Mouse (Mus musculus): Measurements from ENCODE around the gene Cadm1. TPM values are rescaled to one million over a fixed set of nuclear protein-coding genes. Genes with fewer than 3 reads are reported as not detected.

Cadm1 gene
- total RNA-seq, 2 experiments from 2014 or later, result 217 to 243 TPM

DNA sequence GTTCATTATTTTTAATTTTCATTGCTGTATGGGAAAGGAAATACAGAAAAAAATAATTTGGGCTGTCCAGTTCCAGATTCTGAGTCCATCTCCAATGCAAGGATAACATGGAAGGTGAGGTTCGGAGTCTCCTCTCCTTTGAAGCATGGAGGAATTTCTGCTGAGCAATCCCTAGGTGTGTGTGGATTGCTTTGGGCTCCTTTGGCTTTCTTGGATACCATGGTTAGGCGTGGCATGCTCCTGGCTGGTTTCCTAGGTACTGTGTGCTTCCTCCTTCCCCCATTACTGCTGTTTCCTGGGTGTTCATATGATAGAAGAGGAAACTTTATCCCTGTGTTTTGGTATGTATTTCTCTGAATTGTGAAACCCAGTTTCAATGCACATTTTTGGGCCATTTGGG is 98.0 kb downstream of the Cadm1 start:
- intact Hi-C loops (cut with DNase I), result no loop called here
- DNase-seq (ENCODE audit: extremely low spot score in 1 of 2, low spot score in 2 of 2), result no peak

DNA sequence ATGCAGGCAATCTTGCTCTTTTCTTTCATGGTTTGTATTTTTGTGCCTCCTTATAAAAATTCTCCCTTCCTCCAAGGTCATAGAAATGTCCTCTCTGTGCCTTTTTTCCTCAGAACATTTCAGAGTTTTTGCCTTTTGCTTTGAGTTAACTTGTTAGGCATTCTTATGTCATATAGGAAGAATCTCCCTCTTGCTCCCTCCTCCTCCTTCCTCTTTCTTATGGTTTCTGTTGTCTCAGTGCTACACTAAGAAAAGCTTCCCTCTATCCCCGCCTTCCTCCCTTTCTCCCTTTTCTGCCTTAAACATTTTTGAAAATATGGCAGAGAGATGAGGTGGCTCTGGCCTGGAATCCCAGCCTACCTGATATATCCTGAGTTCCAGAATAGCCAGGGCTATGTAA is 98.6 kb downstream of the Cadm1 start:
- intact Hi-C loops (cut with DNase I), result no loop called here
- no peak for DNase-seq (ENCODE audit: extremely low spot score in 1 of 2, low spot score in 2 of 2)

DNA sequence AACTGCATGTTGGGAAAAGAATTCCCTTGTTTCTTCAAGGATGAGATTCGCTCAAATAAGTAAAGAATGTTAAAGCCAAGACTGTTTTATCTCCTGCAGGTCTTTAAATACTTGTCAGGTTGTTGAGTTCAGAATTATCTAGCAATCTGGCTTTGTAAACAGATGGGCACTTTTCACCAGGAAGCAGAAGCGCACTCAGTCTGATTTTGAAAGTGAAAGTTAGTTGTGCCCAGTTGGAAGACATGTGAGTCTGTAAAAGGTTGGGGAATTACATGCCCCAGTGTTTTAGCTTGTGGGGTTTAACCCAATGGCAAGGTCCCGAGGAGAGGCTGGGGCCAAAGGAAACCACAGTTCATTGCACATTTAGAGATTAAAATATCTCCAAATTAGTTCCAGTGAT is 104.7 kb downstream of the Cadm1 start:
- intact Hi-C loops (cut with DNase I), result no loop called here
- DNase-seq (ENCODE audit: extremely low spot score in 1 of 2, low spot score in 2 of 2), result no peak

DNA sequence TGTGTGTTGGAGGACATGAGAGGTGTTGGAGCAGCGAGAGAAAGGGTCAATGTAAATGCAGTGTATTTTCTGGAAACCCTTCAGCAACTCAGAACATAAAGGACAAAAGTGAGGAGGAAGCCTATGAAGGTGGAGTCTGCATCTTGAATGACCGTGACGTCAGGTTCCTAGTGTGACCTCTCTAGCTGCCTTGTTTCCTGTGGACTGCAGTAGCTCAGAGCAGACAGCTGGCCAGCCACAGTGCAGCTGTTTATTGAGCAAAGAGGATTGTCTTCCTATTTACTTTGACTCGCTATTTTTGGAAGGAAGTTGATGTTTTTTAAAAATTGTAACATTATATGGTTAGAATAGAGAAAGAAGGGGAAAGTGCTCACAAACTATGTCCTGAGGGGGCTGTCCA is 112.7 kb downstream of the Cadm1 start:
- DNase-seq (ENCODE audit: extremely low spot score in 1 of 2, low spot score in 2 of 2), result peak in 1 of 2 experiments; percentile 46
- intact Hi-C loops (cut with DNase I), result no loop called here

DNA sequence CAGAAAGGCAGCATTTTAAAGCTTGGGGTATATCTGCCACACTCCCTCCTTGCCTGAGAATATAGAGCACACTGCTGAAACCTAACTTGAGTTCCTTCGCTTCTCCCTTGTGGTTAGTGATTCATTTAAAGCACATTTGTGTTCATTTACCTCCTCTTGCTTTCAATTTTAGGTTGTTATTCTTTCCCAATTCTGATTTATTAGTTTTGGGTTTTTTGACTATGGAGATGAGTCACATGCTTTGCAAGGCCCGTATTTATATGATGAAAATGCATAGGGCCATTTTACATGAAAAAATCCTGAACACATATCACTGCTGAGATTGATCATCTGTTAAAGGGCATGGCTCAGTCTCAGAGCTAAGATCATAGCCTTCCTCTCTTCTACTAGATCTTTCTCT is 115.1 kb downstream of the Cadm1 start:
- no peak for DNase-seq (ENCODE audit: extremely low spot score in 1 of 2, low spot score in 2 of 2)
- intact Hi-C loops (cut with DNase I), result no loop called here

DNA sequence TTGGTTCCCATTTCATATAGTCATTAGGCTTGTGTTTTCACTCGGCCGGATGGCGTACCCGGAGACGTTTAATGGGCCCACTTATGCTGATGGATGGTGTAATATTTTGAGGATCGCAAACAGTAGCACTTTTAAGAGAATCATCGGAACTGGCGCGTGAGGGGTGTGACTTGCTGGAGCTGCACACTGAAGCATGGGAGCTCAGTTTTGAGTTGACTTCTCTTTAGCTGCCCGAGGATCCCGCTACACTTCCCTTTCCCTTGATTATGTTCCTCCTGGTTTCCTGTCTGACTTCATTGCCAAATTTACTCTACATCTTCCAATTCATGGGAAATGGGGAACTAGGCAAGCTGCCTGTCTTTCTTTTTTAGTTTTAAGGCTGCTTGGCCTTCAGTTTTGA is 121.5 kb downstream of the Cadm1 start:
- intact Hi-C loops (cut with DNase I), result no loop called here
- no peak for DNase-seq (ENCODE audit: extremely low spot score in 1 of 2, low spot score in 2 of 2)

DNA sequence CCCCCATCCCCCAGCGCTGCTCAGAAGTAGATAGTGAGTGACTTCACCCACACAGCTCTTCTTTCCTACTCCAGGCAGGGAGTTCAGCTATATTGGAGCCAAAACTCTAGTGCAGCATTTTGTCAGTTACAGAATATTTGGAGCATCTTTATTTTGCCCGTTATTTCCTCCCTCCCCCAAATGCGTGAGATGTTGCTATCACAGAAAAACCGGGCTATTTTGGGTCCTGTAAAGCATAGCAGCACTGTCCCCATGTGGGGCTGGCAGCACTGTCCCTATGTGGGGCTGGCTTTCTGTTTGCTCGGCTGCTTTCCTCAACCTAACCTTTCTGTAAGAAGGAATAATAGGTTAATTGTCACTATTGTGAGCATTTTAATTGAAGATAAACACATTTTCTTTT is 122.2 kb downstream of the Cadm1 start:
- intact Hi-C loops (cut with DNase I), result no loop called here
- no peak for DNase-seq (ENCODE audit: extremely low spot score in 1 of 2, low spot score in 2 of 2)

DNA sequence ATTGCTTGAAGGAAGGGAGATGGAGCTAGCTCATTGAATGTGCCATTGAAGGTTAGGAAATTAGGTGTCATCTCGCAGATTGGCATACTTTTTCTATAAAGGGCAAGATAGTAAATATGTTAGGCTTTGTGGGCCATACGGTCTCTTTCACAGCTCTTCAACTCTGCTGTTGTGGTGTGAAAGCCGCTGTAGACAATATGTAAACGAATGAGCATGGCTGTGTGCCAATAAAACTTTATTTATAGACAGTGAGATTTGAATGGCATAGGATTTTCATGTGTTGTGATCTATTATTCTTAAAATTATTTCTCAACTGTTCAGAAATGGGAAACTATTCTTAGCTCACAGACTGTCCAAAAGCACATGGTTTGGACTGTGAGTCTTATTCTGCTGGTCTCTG is 123.0 kb downstream of the Cadm1 start:
- intact Hi-C loops (cut with DNase I), result no loop called here
- DNase-seq (ENCODE audit: extremely low spot score in 1 of 2, low spot score in 2 of 2), result no peak

DNA sequence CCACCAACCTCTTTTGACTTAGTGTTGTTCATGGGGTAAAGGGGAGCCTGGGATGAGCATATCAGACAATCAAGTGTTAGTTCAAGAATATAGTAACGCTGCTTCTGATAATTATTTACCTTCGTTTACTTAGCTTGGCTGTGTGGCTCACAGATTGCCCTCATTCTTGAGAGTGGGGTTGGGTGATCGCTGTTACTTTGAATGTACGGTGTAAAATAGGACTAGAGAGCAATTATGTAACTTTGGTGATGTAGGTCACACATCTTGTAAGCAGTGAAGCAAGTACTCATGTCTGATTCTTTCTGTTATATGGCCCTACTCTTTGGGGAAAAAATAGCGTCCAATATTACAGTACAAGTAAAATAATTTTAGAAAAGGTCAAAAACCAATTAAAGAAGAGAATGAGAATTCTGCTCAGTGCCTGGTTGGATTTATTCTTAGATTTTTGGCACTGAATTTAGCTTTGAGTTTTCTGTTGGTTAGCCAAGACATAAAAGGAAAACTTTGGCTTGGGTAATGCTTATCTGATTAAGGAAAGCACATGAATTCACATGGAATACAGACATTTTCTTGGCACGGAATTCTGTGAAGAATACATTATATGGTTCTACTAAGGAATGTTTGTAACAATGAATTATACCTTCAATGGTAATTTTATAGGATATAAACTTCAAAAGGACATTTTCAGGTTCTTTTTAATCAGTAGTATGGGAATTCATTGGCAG is 129.6 kb downstream of the Cadm1 start:
- intact Hi-C loops (cut with DNase I), result no loop called here
- no peak for DNase-seq (ENCODE audit: extremely low spot score in 1 of 2, low spot score in 2 of 2)

DNA sequence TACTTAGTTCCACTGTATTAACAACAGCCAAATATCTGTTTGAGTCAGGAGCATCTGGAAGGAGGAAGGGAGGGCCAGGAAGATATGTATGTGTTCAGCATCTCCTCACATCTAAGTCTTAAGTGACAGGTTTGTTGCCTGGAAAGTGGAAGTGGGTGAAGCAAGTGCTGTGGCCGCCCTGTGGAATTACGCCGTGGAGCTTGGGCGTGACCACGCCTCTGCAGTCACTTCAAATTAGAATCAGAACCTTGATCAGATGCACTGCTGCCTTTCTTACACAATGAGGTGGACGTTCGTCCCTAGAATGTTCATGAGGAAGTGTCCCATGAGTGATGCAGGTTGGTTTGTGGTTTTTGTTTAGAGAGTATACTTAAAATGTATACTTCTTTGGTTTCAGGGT is 131.6 kb downstream of the Cadm1 start:
- intact Hi-C loops (cut with DNase I), result no loop called here
- no peak for DNase-seq (ENCODE audit: extremely low spot score in 1 of 2, low spot score in 2 of 2)

DNA sequence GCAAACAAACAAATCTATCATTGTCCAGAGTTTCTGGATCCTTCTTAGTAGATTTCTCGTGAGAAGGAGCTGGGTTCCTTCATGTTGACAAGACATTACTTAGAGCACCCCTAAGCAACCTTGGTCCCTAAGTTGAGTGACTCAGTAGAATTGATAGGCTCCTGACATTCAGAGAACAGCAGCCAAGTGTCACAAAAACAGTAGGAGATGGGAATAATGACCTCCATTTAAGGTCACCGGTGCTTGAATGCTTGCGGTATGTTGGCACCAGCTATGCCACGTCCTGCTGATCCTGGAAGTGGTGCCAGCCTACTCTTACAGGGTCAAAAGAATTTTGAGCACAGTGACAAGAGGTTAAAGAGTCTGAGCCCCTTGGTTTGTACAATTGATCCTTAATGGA is 139.2 kb downstream of the Cadm1 start:
- DNase-seq (ENCODE audit: extremely low spot score in 1 of 2, low spot score in 2 of 2), result no peak
- intact Hi-C loops (cut with DNase I), result no loop called here

DNA sequence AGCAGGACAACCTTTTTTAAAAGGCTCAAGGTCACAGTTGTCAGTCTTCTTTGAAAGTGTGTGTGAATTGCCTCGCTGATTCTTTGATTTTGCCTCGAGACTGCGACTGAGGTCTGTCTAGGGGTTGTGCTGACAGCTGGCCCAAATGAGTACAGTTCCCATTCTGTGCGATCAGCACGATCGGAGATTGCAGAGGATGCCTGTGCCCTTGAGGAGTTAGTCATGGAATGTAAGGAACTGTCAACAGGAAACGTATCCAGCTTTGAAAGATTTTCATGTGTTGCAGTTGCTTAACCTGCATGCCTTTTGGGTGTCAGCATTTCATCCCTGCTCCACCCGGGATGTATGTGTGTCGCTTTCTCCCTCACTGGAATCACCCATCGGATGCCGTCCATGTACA is 141.6 kb downstream of the Cadm1 start:
- intact Hi-C loops (cut with DNase I), result no loop called here
- no peak for DNase-seq (ENCODE audit: extremely low spot score in 1 of 2, low spot score in 2 of 2)

DNA sequence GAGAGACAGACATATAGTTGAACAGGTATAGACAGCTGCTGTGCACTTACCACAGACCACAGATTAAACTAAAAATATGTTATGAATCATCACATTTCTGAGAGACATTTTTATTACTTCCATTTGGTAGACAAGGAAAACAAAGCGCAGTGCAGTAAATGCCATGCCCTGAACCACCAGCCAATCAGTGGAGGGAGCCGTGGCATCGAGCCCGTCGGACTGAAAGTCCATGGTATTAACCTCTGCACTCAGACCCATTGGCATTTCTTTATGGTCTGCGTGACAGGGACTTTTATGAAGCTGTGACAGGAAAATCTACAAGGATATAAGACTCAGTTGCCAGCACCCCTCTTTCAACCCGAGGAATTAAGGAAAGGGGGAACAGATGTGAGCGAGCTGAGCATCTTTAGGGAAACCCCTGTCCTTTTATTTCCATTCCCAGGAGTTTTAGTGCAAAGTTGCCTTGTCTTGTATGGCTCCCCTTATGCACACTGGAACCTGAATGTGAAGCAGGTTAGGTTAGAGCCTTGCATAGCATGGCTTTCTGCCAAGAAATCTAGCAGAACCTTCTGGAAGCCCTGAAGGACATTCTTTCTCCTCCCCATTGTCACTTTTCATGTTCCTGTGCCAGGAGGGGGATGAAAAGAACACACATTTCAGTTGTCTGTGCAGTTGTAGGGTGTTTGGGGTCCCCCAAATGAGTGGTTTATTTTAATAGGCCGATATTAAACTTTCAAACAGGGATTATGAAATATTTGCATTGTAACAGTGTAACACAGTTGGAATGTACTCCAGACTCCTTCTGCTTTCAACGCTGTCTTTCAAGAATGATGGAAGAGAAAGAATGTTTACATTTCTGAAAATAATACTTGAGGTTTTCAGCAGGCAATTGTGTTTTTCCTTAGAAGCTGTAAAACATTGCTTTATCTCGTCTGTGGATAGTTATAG is 145.1 kb downstream of the Cadm1 start:
- DNase-seq (ENCODE audit: extremely low spot score in 1 of 2, low spot score in 2 of 2), result no peak
- intact Hi-C loops (cut with DNase I), result no loop called here

DNA sequence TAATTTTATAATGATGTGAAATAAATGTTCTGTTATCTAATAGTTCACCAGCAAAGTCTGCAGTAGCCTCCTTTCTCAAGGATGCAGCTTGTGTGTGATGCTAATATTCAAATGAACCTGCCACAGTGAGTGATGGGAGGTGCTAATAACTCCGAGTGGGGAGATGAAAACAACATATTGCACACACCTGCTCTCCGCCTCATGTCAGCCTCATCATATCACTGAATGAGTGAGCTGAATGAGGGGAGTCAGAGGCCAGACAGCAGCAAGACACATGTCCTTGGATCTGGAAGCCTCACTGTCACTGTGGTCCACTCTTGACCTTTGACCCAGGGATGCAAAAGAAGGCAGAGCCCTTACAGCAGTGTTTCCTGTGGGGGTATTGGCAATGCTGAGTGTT is 156.9 kb downstream of the Cadm1 start:
- no peak for DNase-seq (ENCODE audit: extremely low spot score in 1 of 2, low spot score in 2 of 2)
- intact Hi-C loops (cut with DNase I), result no loop called here

DNA sequence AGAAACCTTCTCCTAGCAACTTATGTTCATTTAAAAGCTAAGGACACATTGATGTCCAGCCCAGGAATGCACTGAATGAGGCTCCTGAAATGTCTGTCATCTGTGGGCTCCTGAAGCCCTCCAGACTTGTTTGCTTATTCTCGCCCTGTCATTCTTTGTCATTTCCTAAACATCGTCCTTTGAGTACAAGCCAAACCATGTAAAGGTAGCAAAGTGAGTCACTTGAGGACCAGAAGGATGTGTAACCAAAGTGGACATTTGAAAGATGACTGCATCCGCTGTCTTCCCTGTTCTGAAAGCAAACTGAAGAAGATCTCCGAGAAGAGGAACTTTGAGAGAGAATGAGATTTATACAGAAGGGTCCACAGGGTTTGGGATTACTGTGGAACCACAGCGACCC is 157.6 kb downstream of the Cadm1 start:
- DNase-seq (ENCODE audit: extremely low spot score in 1 of 2, low spot score in 2 of 2), result no peak

DNA sequence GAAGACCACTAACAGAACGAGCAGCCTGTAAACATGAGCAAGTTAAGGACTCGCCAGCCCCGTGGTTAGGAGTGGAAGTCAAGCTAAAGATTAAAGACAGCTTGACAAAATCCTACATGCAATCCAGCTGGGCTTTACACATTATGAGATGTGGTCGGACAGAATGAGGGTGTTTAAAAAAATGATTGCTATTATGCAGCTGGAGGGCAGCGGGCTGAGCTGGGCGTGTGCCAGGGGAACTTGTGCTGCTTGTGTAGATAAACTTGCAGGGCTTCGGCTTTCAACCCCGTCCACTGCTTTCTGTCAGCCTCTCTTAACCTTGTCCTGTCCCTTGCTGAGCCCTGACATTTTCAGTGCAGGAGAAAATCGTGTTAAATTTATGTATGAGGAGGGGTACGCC is 158.3 kb downstream of the Cadm1 start:
- intact Hi-C loops (cut with DNase I), result no loop called here
- DNase-seq (ENCODE audit: extremely low spot score in 1 of 2, low spot score in 2 of 2), result peak in 1 of 2 experiments; percentile 37

More for the DNA sequence above, 157.6 kb downstream of the Cadm1 start:
- intact Hi-C loops (cut with DNase I), result no loop called here

DNA sequence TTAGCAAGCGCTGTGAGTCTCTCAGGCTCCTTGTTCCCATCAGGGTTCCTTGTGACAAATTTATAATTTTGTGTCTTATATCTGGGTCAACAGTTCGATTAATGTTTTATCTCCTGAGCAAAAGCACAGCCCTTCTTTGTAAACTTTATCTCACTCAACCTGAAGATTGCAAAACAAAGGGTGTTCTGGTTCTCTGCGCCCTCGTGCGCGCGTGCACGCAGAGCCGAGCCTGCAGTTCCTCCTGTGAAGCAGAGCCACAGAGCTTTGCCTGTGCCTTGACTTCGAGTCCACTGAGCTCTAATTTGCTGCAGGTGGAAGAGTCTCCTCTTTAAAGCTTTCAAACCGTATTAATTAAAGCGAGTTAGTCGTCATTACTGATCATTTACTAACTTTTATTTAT is 162.9 kb downstream of the Cadm1 start:
- no peak for DNase-seq (ENCODE audit: extremely low spot score in 1 of 2, low spot score in 2 of 2)
- intact Hi-C loops (cut with DNase I), result no loop called here

DNA sequence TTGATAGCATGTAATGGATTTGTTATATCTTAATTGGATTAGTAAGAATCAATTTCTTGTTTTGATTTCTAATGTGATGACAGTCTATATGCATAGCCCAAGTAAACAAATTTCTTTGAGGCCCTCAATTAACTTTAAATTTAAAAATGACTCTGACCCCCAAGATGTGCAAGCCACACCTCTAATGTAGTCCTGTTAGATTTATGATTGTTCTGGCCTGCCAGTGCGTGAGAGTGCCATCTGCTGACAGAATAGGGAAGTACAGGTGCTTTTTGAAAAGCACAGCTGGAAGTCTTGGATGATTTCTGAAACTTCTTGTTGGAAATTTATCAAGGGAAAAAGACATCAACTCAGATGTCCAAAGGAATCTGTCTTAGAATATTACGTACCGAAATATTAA is 169.1 kb downstream of the Cadm1 start:
- peak; percentile 47 to 52 for DNase-seq (ENCODE audit: extremely low spot score in 1 of 2, low spot score in 2 of 2)
- intact Hi-C loops (cut with DNase I), result loop anchor here (2.0 kb wide), 1 partner anchor 168 kb away; the partner anchor contains the start of gene Cadm1

DNA sequence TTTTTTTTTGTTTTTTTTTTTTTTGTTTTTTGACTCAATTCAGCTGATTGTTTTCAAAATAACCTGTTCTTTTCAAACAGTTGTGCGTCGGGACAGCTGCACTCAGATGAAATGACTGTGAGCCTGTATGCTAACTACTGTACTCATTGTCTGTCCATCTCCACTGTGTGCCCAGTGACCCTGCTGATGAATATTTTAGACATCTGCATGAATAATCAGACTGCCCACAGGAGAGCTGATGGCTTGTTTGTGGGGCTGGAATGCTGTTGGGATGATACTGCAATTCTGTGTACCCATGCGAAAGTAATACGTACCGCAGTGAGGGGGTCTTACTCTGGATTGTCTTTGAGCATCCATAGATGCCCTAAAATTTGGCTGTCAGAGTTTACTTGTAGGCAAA is 170.0 kb downstream of the Cadm1 start:
- intact Hi-C loops (cut with DNase I), result no loop called here
- DNase-seq (ENCODE audit: extremely low spot score in 1 of 2, low spot score in 2 of 2), result no peak

Measured in left cerebral cortex, postnatal 10 days (tissue).